Mouse (Mus musculus) ES-CJ7 (cell line): ENCODE data around the gene Prn.
A peak's percentile ranks its signal among the peaks of the same experiment; 100 is the strongest.

Source experiments
- DNase-seq: peaks from one replicate; pipeline ENCODE4 v3.0.0; 2011; ENCODE audit warnings: low read depth, low spot score

Prn gene

DNA sequence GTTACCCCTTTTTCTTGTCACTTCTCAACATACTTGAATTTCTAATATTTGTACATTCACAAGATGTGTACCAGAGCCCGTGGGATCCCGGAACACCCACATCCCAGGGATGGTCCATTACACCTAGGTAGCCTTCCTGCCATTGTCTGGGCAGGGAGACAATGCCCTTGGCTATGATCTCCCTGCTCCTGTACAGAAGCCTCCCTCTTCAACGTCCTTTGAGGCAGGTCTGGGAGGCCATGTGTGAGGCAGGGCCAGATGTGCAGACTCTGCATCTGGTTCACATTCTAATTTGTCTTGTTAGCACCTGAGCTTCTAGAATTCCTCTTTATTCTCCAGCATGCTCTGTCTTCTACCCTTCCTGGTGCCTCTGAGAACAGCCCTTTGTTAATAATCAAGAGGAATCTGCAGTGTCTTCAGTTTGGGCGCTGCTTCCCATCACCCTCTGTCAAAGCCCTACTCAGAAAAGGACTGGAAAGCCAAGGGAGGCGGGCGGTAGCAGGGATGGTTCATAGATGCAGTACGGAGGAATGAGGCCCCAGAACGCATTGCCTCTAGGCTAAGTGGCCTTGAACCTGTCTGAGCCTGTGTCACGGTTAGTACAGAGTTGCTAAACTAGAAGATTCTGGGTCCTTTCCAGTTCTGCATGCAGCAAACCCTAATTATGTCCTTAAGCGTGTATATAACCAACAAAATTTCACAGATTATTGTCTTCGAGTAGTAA is 39.3 kb downstream of the Prn start:
- DNase-seq: no peak

DNA sequence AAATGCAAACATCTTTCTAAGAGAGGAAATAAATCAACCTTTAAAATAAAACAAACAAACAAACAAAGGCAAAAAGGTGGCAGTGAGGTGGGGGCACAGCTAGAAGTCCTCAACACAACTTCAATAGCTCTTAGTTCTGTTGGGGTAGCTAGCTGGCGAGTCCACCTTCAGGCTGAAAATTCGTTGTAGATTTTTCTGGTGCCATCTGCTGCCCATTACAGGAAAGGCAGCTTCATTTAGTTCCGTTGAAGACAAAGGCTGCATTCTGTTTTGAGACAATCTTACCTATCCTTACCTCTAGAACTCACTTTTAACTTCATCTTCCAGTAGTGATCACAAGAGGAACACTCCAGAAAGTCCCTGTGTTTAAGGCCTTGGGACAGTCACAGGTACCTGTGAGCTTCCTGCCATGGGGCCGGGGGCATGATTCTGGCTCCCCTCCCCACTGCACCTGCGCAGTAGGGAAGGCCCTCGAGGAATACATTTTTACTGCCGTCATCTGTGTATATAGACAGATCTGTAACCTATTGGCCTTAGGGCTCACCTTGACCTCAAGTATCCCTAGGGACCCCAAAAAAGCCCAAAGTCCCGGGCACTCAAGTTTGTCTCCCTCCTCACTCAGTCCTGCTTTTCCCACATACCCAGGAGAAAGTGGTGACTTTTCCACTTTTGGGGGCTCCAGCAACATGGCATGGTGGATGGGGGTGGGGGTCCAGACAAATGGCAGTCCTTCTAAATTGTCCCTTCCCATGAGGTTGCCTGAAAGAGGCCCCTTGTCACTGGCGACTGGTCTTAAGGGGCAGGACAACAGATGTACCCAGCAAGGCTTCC is 40.2 kb downstream of the Prn start:
- DNase-seq: peak; percentile 54

DNA sequence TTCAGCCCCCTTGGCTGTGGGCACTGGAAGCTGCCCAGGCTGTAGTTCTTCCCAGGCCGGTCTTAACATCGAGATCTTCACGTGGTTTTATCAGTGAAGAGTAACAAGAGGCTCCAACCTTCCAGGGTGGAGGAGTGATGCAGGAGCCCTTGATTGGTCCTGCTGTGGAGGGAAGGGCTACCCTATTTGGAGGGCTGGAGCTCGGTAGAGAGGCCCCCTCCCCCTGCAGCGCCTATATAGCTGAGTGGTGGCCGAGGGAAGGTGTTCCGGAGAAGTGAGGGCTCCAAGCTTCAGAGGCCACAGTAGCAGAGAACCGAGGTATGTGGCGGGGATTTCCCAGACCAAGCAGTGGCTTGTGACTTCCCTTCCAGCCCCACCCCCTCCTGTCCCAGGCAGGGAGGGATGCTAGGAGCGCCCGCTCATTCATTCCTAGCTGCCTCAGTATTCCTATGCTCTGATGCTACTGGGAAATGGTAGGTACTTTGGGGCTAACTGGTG is 40.9 kb downstream of the Prn start, which contains the start of gene Prnd:
Gene Prnd (plus strand): TSS at position 264 of the 498 bp plus-strand sequence.
- DNase-seq: peak; percentile 31

DNA sequence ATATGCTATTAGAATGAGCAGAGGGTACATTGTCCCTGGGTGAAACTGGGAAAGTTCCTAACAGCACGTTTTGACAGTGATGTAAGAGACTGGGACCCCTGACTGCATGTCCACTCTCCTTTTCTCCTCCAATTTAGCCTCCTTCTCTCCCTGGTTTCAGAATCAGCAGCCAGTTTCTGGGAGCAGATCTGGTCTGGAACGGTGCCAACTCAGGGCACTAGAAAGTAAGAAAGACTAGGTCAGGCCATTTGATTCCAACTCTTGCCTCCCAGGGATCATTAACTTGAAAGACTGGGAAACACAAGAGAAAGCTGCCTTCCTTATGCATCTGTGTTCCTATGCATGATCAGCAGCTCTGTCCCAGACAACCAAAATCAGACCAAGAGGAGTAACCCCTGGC is 42.7 kb downstream of the Prn start:
- no peak for DNase-seq

DNA sequence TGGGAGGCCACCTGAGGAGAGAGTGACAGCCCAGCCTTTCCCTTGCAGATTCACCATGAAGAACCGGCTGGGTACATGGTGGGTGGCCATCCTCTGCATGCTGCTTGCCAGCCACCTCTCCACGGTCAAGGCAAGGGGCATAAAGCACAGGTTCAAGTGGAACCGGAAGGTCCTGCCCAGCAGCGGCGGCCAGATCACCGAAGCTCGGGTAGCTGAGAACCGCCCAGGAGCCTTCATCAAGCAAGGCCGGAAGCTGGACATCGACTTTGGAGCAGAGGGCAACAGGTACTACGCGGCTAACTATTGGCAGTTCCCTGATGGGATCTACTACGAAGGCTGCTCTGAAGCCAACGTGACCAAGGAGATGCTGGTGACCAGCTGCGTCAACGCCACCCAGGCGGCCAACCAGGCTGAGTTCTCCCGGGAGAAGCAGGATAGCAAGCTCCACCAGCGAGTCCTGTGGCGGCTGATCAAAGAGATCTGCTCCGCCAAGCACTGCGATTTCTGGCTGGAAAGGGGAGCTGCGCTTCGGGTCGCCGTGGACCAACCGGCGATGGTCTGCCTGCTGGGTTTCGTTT is 43.3 kb downstream of the Prn start:
- no peak for DNase-seq

DNA sequence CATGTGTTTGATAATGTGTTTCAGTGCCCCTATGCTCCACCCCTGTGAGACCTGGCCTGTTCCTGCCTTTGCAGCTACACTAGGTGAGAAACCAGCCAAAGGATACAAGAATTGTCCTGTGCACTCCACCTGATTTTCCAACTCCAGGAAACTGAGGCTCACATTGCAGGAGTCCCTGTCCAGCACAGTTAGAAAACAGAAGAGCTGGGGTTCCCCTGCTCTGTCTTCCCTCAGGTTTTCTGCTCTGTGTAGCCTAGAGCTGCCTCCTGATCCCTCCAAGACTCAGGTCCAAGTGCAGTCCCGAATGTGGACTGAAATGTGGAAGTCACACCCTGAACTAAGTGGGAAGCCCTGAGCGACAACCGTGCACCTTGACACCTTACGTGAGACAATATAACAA is 44.0 kb downstream of the Prn start:
- DNase-seq: no peak

DNA sequence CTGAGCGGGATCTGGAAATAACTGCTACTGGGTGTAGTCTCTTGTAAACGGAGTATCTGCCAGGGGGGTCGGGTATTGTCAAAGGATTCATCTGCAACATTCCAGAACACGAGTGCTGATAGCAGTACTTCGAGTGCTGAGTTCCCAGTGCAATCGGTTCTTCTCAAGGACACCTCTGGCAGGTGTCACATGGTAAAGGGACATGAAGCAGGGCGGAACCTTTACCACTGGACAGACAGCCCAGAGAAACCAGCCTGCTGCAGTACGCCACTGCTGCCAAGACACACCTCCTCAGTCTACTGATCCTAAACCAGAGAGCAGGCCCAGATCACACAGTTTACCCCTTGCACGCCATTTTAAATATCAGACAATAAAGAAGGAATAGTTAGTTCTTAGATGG is 45.1 kb downstream of the Prn start:
- DNase-seq: peak; percentile 50

DNA sequence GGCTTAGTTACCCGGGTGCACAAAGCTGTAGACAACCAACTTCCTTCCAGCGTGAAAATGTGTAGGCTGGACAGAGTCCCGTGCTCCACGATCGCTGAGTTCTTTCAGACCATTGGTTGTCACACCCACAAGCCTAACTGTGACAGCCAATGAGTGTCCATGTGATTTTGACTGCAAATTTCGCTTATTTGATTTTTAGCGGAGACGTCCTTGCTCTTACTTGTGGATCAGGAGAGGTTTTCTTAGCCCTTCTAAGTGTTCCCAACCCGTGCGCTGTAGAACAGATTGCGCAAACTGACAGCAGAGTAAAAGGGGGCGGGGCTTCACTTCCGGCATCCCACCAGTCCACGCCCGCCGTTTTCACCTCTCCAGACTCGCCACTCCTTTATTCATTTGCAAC is 45.5 kb downstream of the Prn start:
- DNase-seq: peak; percentile 74

DNA sequence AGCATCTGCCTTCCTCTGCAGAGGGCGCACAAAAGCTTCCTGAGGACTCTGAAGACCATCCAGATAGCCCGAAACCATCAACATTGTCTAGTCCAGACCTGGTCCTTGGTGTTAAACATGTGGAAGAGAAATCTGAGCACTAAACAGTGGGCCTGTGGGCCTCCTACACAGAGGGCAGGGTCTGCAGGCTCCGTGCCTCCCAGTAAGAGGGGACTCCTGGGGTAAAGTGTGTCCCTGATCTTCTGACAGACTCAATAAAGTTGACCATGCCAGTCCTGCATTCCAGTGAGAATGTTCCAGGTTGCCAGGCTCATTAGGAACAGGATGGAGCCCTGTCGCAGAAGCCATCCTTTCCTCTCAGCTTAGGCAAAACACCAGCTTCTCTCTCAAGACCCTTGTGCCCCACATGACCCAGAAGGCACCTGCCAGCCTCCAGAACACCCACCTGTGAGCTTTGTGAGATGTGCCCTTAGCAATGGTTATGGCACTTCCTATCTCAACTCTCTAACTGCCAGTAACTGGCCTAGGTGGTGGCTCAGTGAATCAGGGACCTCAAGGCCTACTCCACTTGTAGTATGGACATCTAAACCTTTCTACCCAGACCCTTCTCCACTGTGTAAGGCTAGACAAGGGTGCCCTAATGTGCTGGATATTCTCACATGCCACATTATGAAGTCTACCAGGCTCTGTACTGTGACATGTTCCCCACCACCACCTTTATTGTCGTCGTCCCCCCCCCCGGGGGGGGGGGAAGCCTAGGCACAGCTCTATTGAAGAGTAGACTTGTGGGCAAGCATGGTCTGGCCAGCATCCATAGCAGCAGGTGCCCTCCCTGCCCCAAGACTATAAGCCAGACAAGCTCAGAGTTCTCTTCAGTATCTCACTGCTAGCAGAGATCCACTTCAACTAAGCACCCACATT is 46.8 kb downstream of the Prn start:
- no peak for DNase-seq

DNA sequence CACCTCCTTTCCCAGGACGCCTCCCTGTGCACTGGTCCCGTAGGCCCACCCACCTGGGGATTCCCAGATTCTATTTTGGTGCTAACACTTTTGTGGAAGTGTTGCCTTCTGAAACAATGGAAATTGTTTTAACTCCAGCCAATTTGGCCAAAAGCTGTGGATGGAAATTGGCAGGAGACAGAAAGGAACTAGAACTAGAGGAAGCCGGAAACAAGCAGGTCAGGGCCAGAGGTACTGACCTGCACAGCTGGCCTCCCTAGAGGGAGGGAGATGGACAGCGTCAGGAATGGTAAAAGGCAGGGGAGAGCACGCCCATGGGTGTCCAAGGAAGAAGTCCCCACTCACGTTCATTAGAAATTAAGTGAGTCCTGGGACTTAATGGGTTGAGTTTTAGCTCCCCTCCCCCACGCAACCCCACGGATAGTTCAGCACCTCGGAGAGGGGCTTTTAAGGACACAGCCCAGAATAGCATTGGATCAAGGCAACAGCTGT is 48.0 kb downstream of the Prn start:
- DNase-seq: peak; percentile 36

DNA sequence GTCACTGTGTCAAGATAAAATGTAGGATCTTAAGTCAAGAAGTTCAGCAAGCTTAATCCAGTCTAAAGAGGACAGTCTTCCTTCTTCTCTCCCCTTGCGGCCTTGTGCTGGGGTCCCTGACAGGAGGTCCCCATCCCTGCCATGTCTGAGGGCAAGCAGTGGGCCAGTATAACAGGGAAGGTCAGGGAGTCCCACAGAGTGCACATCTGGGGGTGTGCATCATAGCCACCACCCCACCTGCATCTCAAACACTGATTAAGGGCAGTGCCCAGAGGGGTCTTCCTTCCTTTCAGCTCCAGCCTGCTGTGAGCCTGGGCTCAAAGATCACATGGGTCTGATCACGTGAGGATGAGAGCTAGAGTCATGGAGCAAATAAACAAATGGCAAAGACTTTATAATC is 51.9 kb downstream of the Prn start:
- DNase-seq: no peak

DNA sequence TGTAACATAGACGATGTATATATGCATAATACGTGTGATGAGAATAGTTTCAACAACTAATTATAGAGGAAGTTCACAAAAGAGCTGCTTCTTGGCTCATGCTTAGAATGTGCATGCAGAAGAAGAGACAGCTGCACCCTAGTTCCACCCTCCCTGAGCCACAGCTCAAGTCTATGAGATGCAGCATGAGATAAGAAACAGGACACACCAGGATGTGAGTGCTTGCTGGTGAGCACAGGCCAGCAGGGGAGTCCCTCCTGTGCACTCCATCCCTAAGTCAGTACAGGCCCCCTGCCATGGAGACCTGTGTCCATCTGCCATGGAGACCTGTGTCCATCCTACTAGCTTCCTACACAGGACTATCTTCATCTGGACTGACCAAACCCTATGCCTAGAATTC is 60.8 kb downstream of the Prn start:
- DNase-seq: no peak

DNA sequence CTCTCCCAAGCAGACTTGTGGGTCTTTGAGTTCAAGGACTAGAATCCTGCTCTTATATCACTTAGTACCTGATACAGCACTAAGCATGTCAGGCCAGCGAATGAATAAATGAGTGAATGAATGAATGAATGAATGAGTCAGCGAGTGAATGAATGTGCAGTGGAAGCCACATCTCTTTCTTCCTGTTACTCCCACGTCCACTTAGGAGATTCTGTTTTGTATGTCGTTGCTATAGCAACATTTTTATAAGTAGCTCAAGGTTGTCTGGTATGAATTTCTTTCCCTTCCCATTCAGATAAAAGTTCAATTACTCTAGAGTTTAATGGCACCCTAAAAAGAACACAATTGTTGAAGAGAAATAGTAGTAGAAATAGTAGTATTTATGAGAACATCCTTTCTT is 61.3 kb downstream of the Prn start:
- DNase-seq: no peak

DNA sequence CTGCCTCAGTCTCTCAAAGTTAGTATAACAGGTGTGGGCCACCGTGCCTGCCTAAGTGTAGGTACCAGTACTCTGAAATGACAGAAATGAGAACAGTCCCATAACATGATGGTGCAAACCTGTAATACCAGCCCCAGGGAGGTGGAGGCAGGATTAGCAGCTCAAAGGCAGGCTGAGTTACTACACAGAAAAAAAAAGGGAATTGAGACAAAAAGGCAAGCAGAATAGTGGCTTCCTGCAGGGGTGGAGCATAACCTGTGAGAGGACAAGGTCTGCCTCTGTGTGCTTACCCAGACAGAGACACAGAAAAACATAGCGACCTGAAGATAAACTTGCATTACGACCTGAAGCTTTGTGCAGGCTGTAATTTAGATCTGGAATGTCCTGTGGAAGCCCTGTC is 66.9 kb downstream of the Prn start:
- DNase-seq: no peak

DNA sequence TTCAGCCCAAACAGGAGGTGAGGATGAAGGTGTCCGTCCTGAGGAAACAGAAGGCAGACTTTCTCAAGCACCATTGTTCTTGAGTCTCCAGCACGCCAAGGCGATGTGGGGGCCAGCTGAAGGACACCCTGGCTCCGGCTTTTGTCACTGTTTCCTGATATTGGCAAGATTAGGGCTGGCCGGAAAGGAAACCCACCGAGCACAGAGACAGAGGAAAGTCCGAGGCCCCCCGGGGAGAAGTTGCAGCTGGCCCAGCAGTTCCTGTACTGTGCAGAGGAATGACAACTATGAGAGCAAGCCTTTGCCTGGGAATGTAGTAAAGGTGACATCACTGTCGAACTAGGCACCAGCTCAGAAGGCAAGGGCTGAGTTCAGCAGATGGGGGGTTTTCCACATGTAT is 71.1 kb downstream of the Prn start:
- no peak for DNase-seq

DNA sequence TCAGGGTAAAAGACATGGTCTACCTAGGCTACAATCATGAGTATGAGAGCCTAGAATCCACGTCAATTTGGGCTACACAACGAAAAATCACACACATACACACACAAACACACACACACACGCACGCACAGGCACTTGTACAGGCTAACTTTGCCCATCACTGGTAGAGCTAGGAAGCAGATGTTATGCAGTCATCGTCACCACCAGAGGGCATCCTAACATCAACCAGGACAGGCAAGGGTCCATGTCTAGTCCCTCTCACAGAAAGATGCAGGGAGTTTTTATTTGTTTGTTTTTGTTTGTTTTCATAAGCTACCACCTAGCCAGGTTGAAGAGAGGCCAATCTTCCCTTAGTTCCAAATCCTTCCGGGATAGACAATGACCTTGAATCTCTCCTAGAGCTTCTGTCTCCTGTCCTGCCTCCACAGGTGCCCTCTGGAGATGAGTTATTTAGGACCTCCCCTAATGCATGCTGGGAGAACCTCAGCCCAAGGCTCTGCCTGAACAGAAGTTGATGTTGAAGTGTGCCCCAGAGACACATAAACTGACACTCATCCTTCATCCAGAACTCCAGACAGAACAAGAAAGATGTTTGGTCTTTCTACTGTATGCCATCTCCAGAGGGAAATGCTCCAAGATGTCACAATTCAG is 72.9 kb downstream of the Prn start:
- DNase-seq: peak; percentile 74

DNA sequence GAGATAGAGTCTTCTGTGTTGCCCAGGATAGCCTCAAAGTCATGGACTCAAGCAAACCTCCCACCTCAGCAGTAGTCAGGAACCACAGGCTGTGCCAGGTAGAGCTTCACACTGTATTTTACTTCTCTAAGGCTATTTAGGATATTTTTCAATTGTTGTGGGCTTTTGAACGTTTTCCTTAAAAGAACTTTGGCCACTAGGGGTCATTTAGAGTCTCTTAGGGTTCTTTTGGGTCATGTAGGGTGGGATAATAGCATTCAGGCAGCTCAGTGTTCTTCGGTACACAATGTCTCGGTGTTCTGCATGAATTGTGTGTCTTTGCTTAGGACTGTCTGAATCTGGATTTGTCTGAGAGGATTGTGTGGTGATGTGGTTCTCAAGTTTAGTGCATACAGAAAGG is 78.2 kb downstream of the Prn start:
- DNase-seq: no peak

DNA sequence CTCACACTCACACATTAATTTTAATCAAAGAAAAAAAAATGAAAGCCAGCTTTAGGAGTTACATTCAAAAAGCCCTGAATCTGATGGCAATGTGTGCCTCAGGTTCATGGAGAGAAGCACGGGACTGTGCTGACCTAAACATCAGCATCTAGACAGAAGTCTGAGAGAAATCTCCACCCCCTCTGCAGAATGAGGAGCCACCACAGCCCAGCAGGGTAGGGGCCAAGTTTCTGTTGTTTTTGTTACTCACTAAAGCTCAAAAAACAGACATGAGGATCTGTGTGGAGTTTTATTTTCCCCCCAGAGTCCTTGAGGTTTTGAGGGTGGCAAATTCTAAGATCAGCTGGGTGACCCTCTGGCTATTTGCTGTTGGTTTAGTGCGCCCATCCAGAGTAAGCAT is 78.8 kb downstream of the Prn start:
- DNase-seq: no peak

DNA sequence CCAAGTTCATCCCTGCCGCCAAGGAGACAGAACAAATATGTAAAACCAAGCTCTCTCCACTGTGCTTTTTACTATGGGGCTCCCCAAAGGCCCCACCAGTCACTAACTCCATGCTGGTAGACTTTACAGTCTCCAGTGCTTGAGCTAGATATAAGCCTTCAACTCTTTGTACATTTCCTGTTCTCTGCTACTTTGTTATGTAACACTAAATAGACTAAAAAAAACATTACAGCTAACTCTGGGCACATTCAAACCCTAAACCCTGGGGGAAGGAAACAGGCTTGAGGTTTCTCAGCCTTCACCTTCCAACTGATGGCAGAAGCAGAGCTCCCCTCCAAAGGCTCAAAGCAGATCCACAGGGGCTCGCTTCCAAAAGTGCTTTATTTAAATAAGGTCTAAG is 82.7 kb downstream of the Prn start:
- DNase-seq: no peak

DNA sequence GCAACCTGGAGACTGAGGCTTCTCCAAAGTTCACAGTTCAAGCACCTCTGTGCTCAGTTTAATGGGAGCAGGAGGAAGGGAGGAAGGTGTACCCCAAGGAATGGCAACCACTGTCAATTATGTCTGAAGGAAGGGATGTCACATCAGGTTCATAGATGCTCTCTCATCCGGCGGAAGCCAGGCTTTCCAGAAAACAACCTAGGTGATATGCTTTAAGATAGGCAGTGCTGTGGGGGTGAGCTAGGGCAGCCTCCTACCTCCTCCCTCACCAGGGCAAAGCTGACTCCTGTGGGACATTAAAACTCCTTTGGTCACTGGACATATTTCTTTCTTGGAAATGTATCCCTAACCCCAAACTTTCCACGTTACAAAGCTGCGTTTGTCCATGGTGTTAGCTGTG is 83.4 kb downstream of the Prn start:
- no peak for DNase-seq

DNA sequence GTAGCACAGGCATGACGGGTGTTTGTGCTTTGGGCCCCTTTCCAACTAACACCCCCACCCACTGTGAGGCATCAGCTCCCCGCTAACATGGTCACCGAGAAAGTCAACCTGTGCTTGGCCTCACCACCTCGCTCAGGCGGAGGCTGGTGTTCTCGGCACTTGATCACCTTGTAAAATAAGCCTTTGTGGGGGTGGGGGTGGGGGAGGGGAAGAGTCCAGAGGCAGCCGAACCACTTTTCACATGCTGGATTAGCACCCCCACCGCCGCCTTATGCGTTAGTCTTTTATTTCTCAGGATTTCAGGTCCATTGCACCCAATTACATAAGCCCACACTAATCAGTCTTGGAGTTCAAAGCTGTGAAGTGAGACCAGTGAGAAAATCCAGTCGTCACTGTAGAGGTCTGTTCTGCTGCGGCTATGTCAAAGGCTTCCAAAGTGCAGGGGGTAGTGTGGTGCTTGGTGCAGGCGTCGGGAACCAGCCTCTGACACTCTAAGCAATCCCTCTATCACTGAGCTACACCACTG is 83.9 kb downstream of the Prn start:
- DNase-seq: no peak
